Mouse (Mus musculus): ENCODE results near the gene Zbtb16. TPM values are rescaled to one million over a fixed set of nuclear protein-coding genes. Genes with fewer than 3 reads are reported as not detected.

Gene Zbtb16
- total and polyA plus RNA-seq, 3 experiments = 0.04 to 0.72 TPM; not detected in 1

DNA sequence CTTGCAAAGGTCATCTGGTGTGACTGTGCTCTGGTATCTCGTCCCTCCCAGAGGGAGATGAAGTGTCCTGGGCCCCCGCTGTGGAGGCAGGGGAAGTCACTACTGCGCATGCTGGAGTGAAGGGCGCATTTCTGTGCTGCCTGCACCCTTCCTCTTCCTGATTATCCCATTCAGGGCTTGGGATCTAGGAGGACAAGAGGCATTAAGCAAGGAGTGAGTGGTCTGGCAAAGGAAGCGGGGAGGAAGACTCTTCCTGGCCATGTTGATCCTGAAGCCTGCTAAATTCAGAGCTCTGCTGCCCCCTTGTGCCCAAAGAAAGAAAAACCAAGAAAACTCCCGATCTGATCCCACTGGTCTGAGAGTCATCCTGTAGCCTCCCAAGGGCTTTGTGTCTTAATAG lies 217.4 kb downstream of the Zbtb16 start:
- no peaks in the 10 kb centered on the region for H3K36me3 ChIP-seq (ENCODE audit: control insufficient read depth in 1 of 2, insufficient read depth in 2 of 2, low read length in 2 of 2)
- H3K4me3 ChIP-seq (ENCODE audit: control insufficient read depth in 1 of 2, insufficient read depth in 1 of 2, low read depth in 2 of 2, low read length in 2 of 2) = no peak overlapping the region
- no peaks in the 10 kb centered on the region for H3K79me2 ChIP-seq (ENCODE audit: control insufficient read depth, insufficient read depth, low read length, poor library complexity)
- peak; percentile 56 for TF ChIP-seq SMC3 (IDR thresholded peaks at IDR 0.05; ENCODE audit: low read depth, low read length)
- TF ChIP-seq UBTF (IDR thresholded peaks at IDR 0.05; ENCODE audit: borderline replicate concordance, insufficient read depth, low read depth, low read length) = no peak
- no peak for TF ChIP-seq ZMIZ1 (IDR thresholded peaks at IDR 0.05; ENCODE audit: low read depth, low read length)
- no peak for TF ChIP-seq CHD2 (IDR thresholded peaks at IDR 0.05; ENCODE audit: low read length)
- TF ChIP-seq GABPA (IDR thresholded peaks at IDR 0.05; ENCODE audit: low read depth, low read length) = no peak
- TF ChIP-seq RCOR1 (IDR thresholded peaks at IDR 0.05; ENCODE audit: low read depth, low read length) = no peak
- TF ChIP-seq SIN3A (IDR thresholded peaks at IDR 0.05; ENCODE audit: low read length) = no peak
- TF ChIP-seq POLR2A (IDR thresholded peaks at IDR 0.05; ENCODE audit: control insufficient read depth in 1 of 2, insufficient read depth in 1 of 2, low read depth in 1 of 2, low read length in 2 of 2, poor library complexity in 1 of 2) = no peak
- TF ChIP-seq TCF12 (IDR thresholded peaks at IDR 0.05; ENCODE audit: low read depth, low read length) = no peak
- TF ChIP-seq E2F4 (IDR thresholded peaks at IDR 0.05; ENCODE audit: borderline replicate concordance, low read depth, low read length) = no peak
- no peak for TF ChIP-seq ZC3H11A (IDR thresholded peaks at IDR 0.05; ENCODE audit: low read depth, low read length)
- peak; percentile 62 to 76 (median 66) for TF ChIP-seq CTCF (IDR thresholded peaks at IDR 0.05 in 2 of 3, conservative IDR thresholded peaks at IDR 0.05 in 1 of 3; ENCODE audit: control insufficient read depth in 1 of 3, insufficient read depth in 1 of 3, low read depth in 2 of 3, low read length in 3 of 3, poor library complexity in 1 of 3, severe bottlenecking in 1 of 3)
- peak; percentile 77 for TF ChIP-seq RAD21 (IDR thresholded peaks at IDR 0.05; ENCODE audit: low read depth, low read length)
- TF ChIP-seq MAFK (IDR thresholded peaks at IDR 0.05; ENCODE audit: borderline replicate concordance, low read depth, low read length) = no peak
- TF ChIP-seq JUND (IDR thresholded peaks at IDR 0.05; ENCODE audit: low read depth, low read length) = no peak
- no peak for TF ChIP-seq TAL1 (IDR thresholded peaks at IDR 0.05; ENCODE audit: low read length)
- peak; percentile 64 for DNase-seq (ENCODE audit: low read depth, low spot score)
- no peaks in the 10 kb centered on the region for H3K4me1 ChIP-seq (ENCODE audit: control insufficient read depth in 1 of 2, insufficient read depth in 2 of 2, low read length in 2 of 2)
- no peak overlapping the region for H3K9ac ChIP-seq (ENCODE audit: control insufficient read depth, low read depth, low read length, poor library complexity, severe bottlenecking)
- no peaks in the 10 kb centered on the region for H3K9me3 ChIP-seq (replicated peaks; ENCODE audit: insufficient read depth, low read length)
- H3K27me3 ChIP-seq (ENCODE audit: control insufficient read depth in 1 of 2, insufficient read depth in 2 of 2, low read length in 2 of 2) = 0 out of 4 replicates have a peak, but pooled peaks cover 0 to 1% of the 10 kb centered on the region in 2 experiments
- no peak overlapping the region for H3K27ac ChIP-seq (ENCODE audit: control insufficient read depth, low read depth, low read length)

DNA sequence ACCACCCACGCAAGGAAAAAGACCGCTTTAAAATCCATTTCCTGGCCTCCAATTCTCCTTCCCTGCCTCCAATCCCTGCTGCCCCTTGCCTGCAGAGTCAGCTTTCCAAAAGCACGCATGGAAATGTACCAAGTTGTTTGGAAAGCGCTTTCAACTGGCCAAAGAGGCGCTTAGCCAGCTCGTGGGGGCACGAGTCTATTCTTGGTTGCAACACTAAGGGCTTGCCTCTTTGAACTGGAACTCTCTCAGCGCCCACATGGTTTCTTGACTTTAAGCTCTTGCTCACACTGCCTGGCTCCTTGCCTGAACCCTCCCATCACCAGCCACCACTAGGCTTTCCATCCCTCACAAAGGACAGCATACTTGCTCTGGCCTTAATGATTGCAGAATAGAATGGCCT lies 217.9 kb downstream of the Zbtb16 start:
- no peak overlapping the region for H3K9ac ChIP-seq (ENCODE audit: control insufficient read depth, low read depth, low read length, poor library complexity, severe bottlenecking)
- no peaks in the 10 kb centered on the region for H3K9me3 ChIP-seq (replicated peaks; ENCODE audit: insufficient read depth, low read length)
- 0 out of 4 replicates have a peak, but pooled peaks cover 0 to 1% of the 10 kb centered on the region in 2 experiments for H3K27me3 ChIP-seq (ENCODE audit: control insufficient read depth in 1 of 2, insufficient read depth in 2 of 2, low read length in 2 of 2)
- DNase-seq (ENCODE audit: low read depth, low spot score) = no peak
- H3K27ac ChIP-seq (ENCODE audit: control insufficient read depth, low read depth, low read length) = no peak overlapping the region
- no peaks in the 10 kb centered on the region for H3K36me3 ChIP-seq (ENCODE audit: control insufficient read depth in 1 of 2, insufficient read depth in 2 of 2, low read length in 2 of 2)
- no peaks in the 10 kb centered on the region for H3K4me1 ChIP-seq (ENCODE audit: control insufficient read depth in 1 of 2, insufficient read depth in 2 of 2, low read length in 2 of 2)
- no peak overlapping the region for H3K4me3 ChIP-seq (ENCODE audit: control insufficient read depth in 1 of 2, insufficient read depth in 1 of 2, low read depth in 2 of 2, low read length in 2 of 2)
- no peaks in the 10 kb centered on the region for H3K79me2 ChIP-seq (ENCODE audit: control insufficient read depth, insufficient read depth, low read length, poor library complexity)
- no peak for TF ChIP-seq ZC3H11A (IDR thresholded peaks at IDR 0.05; ENCODE audit: low read depth, low read length)
- no peak for TF ChIP-seq BHLHE40 (IDR thresholded peaks at IDR 0.05; ENCODE audit: borderline replicate concordance, low read depth, low read length)
- TF ChIP-seq TBP (IDR thresholded peaks at IDR 0.05; ENCODE audit: low read depth, low read length) = no peak
